In genomic region chr2:160383418-160383817, GRCm38 (mm10) we compare ENCODE assay signal across 27 mouse cellular contexts. TPM values are rescaled to one million over a fixed set of nuclear protein-coding genes. Genes with fewer than 3 reads are reported as not detected.
"Had no signal": no experiment of that assay in that cellular context is flagged by ENCODE, and none has a peak within 500 bp of the region (broad histone marks: within the 10 kb centered on the region; RNA-seq: fewer than 3 reads in every experiment).

No protein-coding gene starts in this region.

- H3K4me3 ChIP-seq: gastrocnemius, adult 2 months; heart, adult 2 months; heart, embryonic 10.5 days; heart, embryonic 12.5 days; hindbrain, embryonic 10.5 days; hindbrain, embryonic 12.5 days; layer of hippocampus, adult 2 months; left cerebral cortex, adult 2 months; limb, embryonic 10.5 days; limb, embryonic 12.5 days; liver, embryonic 13.5 days; liver, embryonic 15.5 days had no signal

- H3K36me3 ChIP-seq: heart, embryonic 10.5 days; heart, embryonic 12.5 days; hindbrain, embryonic 10.5 days; hindbrain, embryonic 12.5 days; limb, embryonic 10.5 days; limb, embryonic 12.5 days; liver, embryonic 13.5 days; liver, embryonic 15.5 days had no signal

- DNase-seq: gastrocnemius, adult 2 months; gastrocnemius, postnatal 10 days; gastrocnemius, postnatal 25 days; heart, adult 2 months; heart, postnatal 10 days; heart, postnatal 4 days; kidney, adult 18-20 months; kidney, postnatal 14 days; kidney, postnatal 4 days; liver; liver, embryonic 13.5 days; liver, postnatal 0 days had no signal

- ATAC-seq: hindbrain, embryonic 16.5 days; inflammation-experienced regulatory T-cells, adult 6 months; intestine, postnatal 0 days; liver, postnatal 0 days had no signal

- H3K4me1 ChIP-seq: heart, embryonic 10.5 days; heart, embryonic 12.5 days; limb, embryonic 12.5 days; liver, embryonic 13.5 days; liver, embryonic 15.5 days had no signal

- H3K27ac ChIP-seq: gastrocnemius, adult 2 months; heart, adult 2 months; heart, embryonic 10.5 days; hindbrain, embryonic 10.5 days; hindbrain, embryonic 12.5 days; hindbrain, embryonic 14.5 days; kidney, postnatal 0 days; layer of hippocampus, adult 2 months; left cerebral cortex, adult 2 months; limb, embryonic 10.5 days; limb, embryonic 12.5 days; liver, embryonic 13.5 days; liver, embryonic 15.5 days had no signal

- H3K9me3 ChIP-seq: heart, embryonic 10.5 days; heart, embryonic 12.5 days; hindbrain, embryonic 10.5 days; hindbrain, embryonic 12.5 days; limb, embryonic 10.5 days; limb, embryonic 12.5 days; liver, embryonic 13.5 days; liver, embryonic 15.5 days had no signal

- H3K27me3 ChIP-seq: liver, embryonic 13.5 days; liver, embryonic 15.5 days had no signal

- H3K9ac ChIP-seq: heart, embryonic 12.5 days; hindbrain, embryonic 12.5 days; hindbrain, embryonic 14.5 days; limb, embryonic 12.5 days; liver, embryonic 13.5 days; liver, embryonic 15.5 days; liver, postnatal 0 days had no signal

- H3K4me2 ChIP-seq: heart, embryonic 12.5 days; hindbrain, embryonic 12.5 days; hindbrain, embryonic 14.5 days; limb, embryonic 12.5 days; liver, embryonic 11.5 days; liver, embryonic 13.5 days; liver, embryonic 15.5 days had no signal

RNA-seq across cellular contexts. Expression of gene Mafb, which starts 16.6 kb away (rescaled TPM):
- polyA plus RNA-seq: inflammation-experienced regulatory T-cells, adult 6 months had no signal

RNA-seq across cellular contexts. Expression of gene Gm826, which starts 49.5 kb away (rescaled TPM):
- polyA plus RNA-seq: hindbrain, embryonic 12.5 days; hindbrain, embryonic 16.5 days; inflammation-experienced regulatory T-cells, adult 6 months; limb, embryonic 12.5 days had no signal
